Mouse (Mus musculus) hematopoietic multipotent progenitor cell, adult 10-12 weeks (in vitro differentiated cells): ENCODE data around the gene Vmn1r6. TPM values are rescaled to one million over a fixed set of nuclear protein-coding genes. Genes with fewer than 3 reads are reported as not detected.

Experiments used
- polyA plus RNA-seq: library from polyadenylated mRNA; stranded (reverse); fragments of >175 nt; gene quantifications from 2 replicates; pipeline ENCODE4 v1.2.3, GENCODE M21; 2012; ENCODE audit warnings: low replicate concordance

The Vmn1r6 gene
- polyA plus RNA-seq = not detected in 2 replicates

DNA sequence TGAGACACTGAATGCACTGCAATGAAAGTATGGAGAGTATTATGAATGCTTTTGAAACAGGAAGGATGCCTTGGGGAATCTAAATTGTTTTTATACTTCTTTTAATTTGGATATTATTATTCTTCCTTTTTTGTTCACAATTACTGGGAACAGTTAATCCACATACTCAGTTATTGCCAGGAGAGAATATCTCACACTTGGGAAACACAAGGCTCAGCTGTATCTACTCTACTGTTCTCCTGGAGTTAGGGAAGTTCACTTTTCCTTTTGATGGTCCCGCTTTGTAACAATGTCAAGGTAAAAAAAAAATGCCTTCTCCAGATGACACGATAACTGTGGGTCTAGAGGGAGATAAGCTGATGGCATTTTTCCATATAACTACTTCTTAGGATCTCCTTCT lies at the start of gene Vmn1r6:
TSS of gene Vmn1r6 (plus strand) at position 301 of the 400 bp plus-strand sequence.

DNA sequence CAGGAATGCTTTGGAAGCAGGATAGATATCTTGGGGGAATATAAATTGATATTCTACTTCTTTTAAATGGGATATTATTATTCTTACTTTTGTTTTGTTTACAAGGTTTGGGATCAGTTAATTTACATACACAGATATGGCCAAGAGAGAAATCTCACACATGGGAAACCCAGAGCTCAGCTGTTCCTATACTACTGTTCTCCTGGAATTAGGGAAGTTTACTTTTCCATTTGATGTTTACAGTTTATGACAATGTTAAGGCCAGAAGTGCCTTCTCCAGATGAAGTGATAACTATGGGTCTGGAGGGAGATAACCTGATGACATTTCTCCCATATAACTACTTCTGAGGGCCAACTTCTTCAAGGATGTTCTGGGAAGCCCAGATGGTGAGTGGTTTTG lies 27.1 kb upstream of the Vmn1r6 start, which contains the start of gene Vmn1r5:
TSS of gene Vmn1r5 (plus strand) at position 301 of the 400 bp plus-strand sequence.

GRCm38 (mm10) chr6:57025224-57025623 lies 28.2 kb downstream of the Vmn1r6 start, which contains the start of gene Vmn1r7:
TSS of gene Vmn1r7 (minus strand) at chr6:57025324.

DNA sequence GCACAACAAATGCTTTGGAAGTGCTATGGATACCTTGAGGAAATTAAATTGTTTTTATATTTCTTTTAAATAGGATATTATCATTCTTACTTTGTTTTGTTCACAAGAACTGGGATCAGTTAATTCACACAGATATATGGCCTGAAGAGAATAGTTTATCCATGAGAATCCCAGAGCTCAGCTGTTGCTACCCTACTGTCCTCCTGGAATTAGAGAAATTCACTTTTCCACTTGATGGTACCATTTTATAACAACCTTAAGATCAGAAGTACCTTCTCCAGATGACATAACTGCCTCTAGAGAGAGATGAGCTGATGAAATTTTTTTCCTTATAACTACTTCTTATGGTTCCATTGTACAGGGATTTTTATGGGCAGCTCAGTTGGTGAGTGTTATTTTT lies 34.9 kb downstream of the Vmn1r6 start, which contains the start of gene Vmn1r8:
TSS of gene Vmn1r8 (plus strand) at position 301 of the 400 bp plus-strand sequence.

Other genes with a start within 250 kb of the Vmn1r6 start
- gene Kbtbd2, start 199.4 kb upstream of the Vmn1r6 start, polyA plus RNA-seq = 6.4 and 7.2 TPM in 2 replicates
- gene Fkbp9, start 165.2 kb upstream of the Vmn1r6 start, polyA plus RNA-seq = 0.41 and 0.58 TPM in 2 replicates
- 27.5 and 28.9 TPM in 2 replicates for gene Nt5c3, start 73.3 kb upstream of the Vmn1r6 start, polyA plus RNA-seq
- gene Vmn1r4, start 73.2 kb upstream of the Vmn1r6 start, polyA plus RNA-seq = not detected in 2 replicates
- not detected in 2 replicates for gene Vmn1r5, start 27.0 kb upstream of the Vmn1r6 start, polyA plus RNA-seq
- not detected in 2 replicates for gene Vmn1r7, start 28.1 kb downstream of the Vmn1r6 start, polyA plus RNA-seq
- not detected in 2 replicates for gene Vmn1r8, start 35.0 kb downstream of the Vmn1r6 start, polyA plus RNA-seq
- not detected in 2 replicates for gene Vmn1r9, start 69.5 kb downstream of the Vmn1r6 start, polyA plus RNA-seq
- not detected in 2 replicates for gene Vmn1r10, start 112.2 kb downstream of the Vmn1r6 start, polyA plus RNA-seq
- not detected in 2 replicates for gene Vmn1r11, start 136.2 kb downstream of the Vmn1r6 start, polyA plus RNA-seq
- not detected in 2 replicates for gene Vmn1r12, start 159.7 kb downstream of the Vmn1r6 start, polyA plus RNA-seq
- not detected in 2 replicates for gene Vmn1r13, start 206.0 kb downstream of the Vmn1r6 start, polyA plus RNA-seq
- gene Vmn1r14, start 234.4 kb downstream of the Vmn1r6 start, polyA plus RNA-seq = not detected in 2 replicates